Mouse (Mus musculus): ENCODE measurements around the gene Fam189b.

GRCm38 (mm10) chr3:89236516-89236915 is 53.6 kb downstream of the Fam189b start:
- TF ChIP-seq CTCF (IDR thresholded peaks at IDR 0.05; ENCODE audit: low read depth, low read length) = no peak
- no peak for TF ChIP-seq POLR2A (IDR thresholded peaks at IDR 0.05; ENCODE audit: extremely low read depth, insufficient read depth, low read length)

All from liver, adult 2 months (tissue).